Mouse (Mus musculus) heart, adult 2 months (tissue): ENCODE data around the gene Serpina3c.

Experiments used
- CTCF ChIP-seq: fragments of 200-600 bp; IDR thresholded peaks from 2 replicates; pipeline ENCODE4 v1.8.1; 2022; ENCODE audit warnings: antibody characterized with exemption, mild to moderate bottlenecking, moderate library complexity
- POLR2A ChIP-seq: fragments of 200-500 bp; IDR thresholded peaks from 2 replicates; pipeline ENCODE4 v1.6.1; 2011; ENCODE audit warnings: mild to moderate bottlenecking, low read depth, low read length, control low read depth; ENCODE audit not compliant: insufficient read depth

- TF ChIP-seq CTCF (no peak), POLR2A (no peak)
These were observed 527 bp downstream of the Serpina3c start for GRCm38 (mm10) chr12:104153041-104153645.
